Mouse (Mus musculus) liver, embryonic 11.5 days (tissue): Measurements from ENCODE around the gene Ntan1. TPM values are rescaled to one million over a fixed set of nuclear protein-coding genes. Genes with fewer than 3 reads are reported as not detected.
A peak's percentile ranks its signal among the peaks of the same experiment; 100 is the strongest.
"Not testable (repeated sequence)": the region's sequence is repeated elsewhere in the genome, so short reads cannot be mapped to it uniquely, and the experiment has no call there.

Source experiments
- ATAC-seq: fragments of 200-750 bp; cut with Nextera tagmentation; replicated peaks from 2 replicates; pipeline ENCODE4 v1.8.0; 2017; ENCODE audit warnings: moderate number of reproducible peaks, mild to moderate bottlenecking, moderate TSS enrichment, moderate library complexity; ENCODE audit not compliant: low FRiP score
- DNase-seq: peaks from one replicate; pipeline ENCODE4 v3.0.0-alpha.2; 2017; ENCODE audit warnings: low spot score
- H3K27ac ChIP-seq: fragments of 300-500 bp; sonication (generic); 2 replicates; pipeline ENCODE4 v1.5.1; 2014; ENCODE audit warnings: mild to moderate bottlenecking, low read depth, low read length, control low read depth
- H3K27me3 ChIP-seq: fragments of 300-500 bp; sonication (generic); replicated peaks from 2 replicates; pipeline ENCODE4 v1.6.1; 2014; ENCODE audit warnings: low read length, mixed read lengths; ENCODE audit not compliant: control insufficient read depth, insufficient read depth
- H3K36me3 ChIP-seq: fragments of 300-500 bp; sonication (generic); 2 replicates; pipeline ENCODE4 v1.6.1; 2014; ENCODE audit warnings: mild to moderate bottlenecking, low read length, moderate library complexity, mixed read lengths; ENCODE audit not compliant: control insufficient read depth, insufficient read depth
- H3K4me1 ChIP-seq: fragments of 300-500 bp; sonication (generic); replicated peaks from 2 replicates; pipeline ENCODE4 v1.6.1; 2014; ENCODE audit warnings: low read length, mixed read lengths; ENCODE audit not compliant: control insufficient read depth, insufficient read depth
- H3K4me2 ChIP-seq: fragments of 300-500 bp; sonication (generic); 2 replicates; pipeline ENCODE4 v1.6.1; 2014; ENCODE audit warnings: mild to moderate bottlenecking, control low read depth, moderate library complexity
- H3K4me3 ChIP-seq: fragments of 300-500 bp; sonication (generic); 2 replicates; pipeline ENCODE4 v1.5.1; 2014; ENCODE audit warnings: low read depth, low read length, control low read depth
- H3K9ac ChIP-seq: fragments of 300-500 bp; sonication (generic); 2 replicates; pipeline ENCODE4 v1.6.1; 2014; ENCODE audit warnings: low read depth, low read length, control low read depth
- H3K9me3 ChIP-seq: fragments of 300-500 bp; sonication (generic); 2 replicates; pipeline ENCODE4 v1.6.1; 2016; ENCODE audit warnings: low read length, inconsistent platforms, mixed read lengths; ENCODE audit not compliant: control insufficient read depth
- WGBS: fragments of 180-500 bp; shearing (Covaris S2); extraction: QIAGEN DNeasy Blood & Tissue Kit; methylation state at CpG from one replicate; pipeline ENCODE4 v1.1.7; 2014; 5-methylcytosine and 5-hydroxymethylcytosine counted together
- polyA plus RNA-seq: library from polyadenylated mRNA; unstranded; fragments of >200 nt; fragmentation: Nextera tagmentation; extraction: Ambion mirVana; gene quantifications from 2 replicates; pipeline ENCODE4 v1.2.1, GENCODE M21; 2014

The Ntan1 gene
- polyA plus RNA-seq, 1 experiment from 2014 or later, result 83.8 TPM

DNA sequence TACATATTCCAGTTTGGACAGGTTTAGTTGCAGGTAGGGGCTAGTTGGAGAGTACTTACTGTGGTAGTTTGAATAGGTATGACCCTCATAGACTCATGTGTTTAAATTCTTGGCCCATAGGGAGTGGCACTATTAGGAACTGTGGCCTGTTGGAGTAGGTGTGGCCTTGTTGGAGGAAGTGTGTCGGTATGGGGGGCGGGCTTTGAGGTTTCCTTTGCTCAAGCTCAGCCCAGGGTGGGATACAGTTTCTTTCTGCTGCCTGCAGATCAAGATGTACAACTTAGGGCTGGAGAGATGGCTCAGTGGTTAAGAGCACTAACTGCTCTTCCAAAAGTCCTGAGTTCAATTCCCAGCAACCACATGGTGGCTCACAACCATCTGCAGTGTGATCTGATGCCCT, 25.2 kb upstream of the Ntan1 start:
- H3K36me3 ChIP-seq, result peaks cover 58% of the 10 kb centered on the region
- not testable (repeated sequence) for H3K27me3 ChIP-seq, H3K9me3 ChIP-seq, H3K27ac ChIP-seq, H3K4me3 ChIP-seq, H3K4me2 ChIP-seq, ATAC-seq, H3K9ac ChIP-seq, DNase-seq, H3K4me1 ChIP-seq
- 78% methylated on average over 2 of the region's 2 CpGs for WGBS

DNA sequence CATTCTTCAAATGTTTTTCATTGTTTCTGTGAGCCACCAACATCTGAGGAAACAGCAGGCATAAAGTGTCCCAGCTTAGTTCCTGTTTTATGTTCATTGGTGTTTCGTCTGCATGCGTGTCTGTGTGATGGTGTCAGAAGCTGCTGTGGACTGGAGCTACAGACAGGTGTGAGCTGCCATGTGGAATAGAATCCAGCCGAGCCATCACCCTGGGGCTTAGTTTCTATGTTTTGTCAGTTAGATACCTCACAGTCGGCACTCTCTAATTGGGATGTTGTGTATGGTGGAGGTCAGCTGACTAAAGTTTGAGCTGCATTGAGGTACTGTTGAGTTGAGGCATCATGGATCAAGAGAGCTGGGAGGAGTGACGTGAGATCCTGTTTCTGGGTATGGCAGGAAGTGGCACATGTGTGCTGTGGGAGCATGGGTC, 21.9 kb upstream of the Ntan1 start:
- Histone ChIP-seq H3K4me1 (no peaks in the 10 kb centered on the region), H3K36me3 (peaks cover 72% of the 10 kb centered on the region), H3K4me3 (no peak overlapping the region), H3K9me3 (no peaks in the 10 kb centered on the region), H3K9ac (no peak overlapping the region), H3K4me2 (no peak overlapping the region), H3K27me3 (no peaks in the 10 kb centered on the region), H3K27ac (no peak overlapping the region)
- ATAC-seq, result no peak
- WGBS, result 87% methylated on average over 5 of the region's 5 CpGs
- no peak for DNase-seq

GRCm38 (mm10) chr16:13801231-13801630, 17.4 kb upstream of the Ntan1 start:
- no peak overlapping the region for H3K9ac ChIP-seq
- H3K36me3 ChIP-seq, result peaks cover 63% of the 10 kb centered on the region
- 87% methylated on average over 4 of the region's 4 CpGs for WGBS
- no peak overlapping the region for H3K27ac ChIP-seq
- H3K27me3 ChIP-seq, result no peaks in the 10 kb centered on the region
- H3K4me2 ChIP-seq, result no peak overlapping the region
- no peaks in the 10 kb centered on the region for H3K9me3 ChIP-seq
- H3K4me3 ChIP-seq, result no peak overlapping the region
- DNase-seq (no peak), ATAC-seq (no peak)
- H3K4me1 ChIP-seq, result no peaks in the 10 kb centered on the region

- ATAC-seq, result no peak
- Histone ChIP-seq H3K9ac (no peak overlapping the region), H3K36me3 (peaks cover 56% of the 10 kb centered on the region), H3K9me3 (no peaks in the 10 kb centered on the region), H3K4me3 (no peak overlapping the region), H3K4me1 (no peaks in the 10 kb centered on the region), H3K4me2 (no peak overlapping the region), H3K27ac (no peak overlapping the region), H3K27me3 (no peaks in the 10 kb centered on the region)
- WGBS, result 87% methylated on average over 5 of the region's 5 CpGs
- no peak for DNase-seq
Measured at GRCm38 (mm10) chr16:13804666-13805065, 14.0 kb upstream of the Ntan1 start.

GRCm38 (mm10) chr16:13807616-13808015, 11.0 kb upstream of the Ntan1 start:
- Histone ChIP-seq H3K9me3 (no peaks in the 10 kb centered on the region), H3K4me2 (no peak overlapping the region), H3K36me3 (peaks cover 64% of the 10 kb centered on the region), H3K27ac (no peak overlapping the region), H3K9ac (no peak overlapping the region), H3K27me3 (no peaks in the 10 kb centered on the region), H3K4me3 (no peak overlapping the region), H3K4me1 (no peaks in the 10 kb centered on the region)
- DNase-seq, result no peak
- ATAC-seq, result no peak
- 93% methylated on average over 4 of the region's 4 CpGs for WGBS

- ATAC-seq, result no peak
- peaks cover 67% of the 10 kb centered on the region for H3K36me3 ChIP-seq
- no peaks in the 10 kb centered on the region for H3K27me3 ChIP-seq
- no peaks in the 10 kb centered on the region for H3K4me1 ChIP-seq
- H3K9ac ChIP-seq, result no peak overlapping the region
- WGBS, result 93% methylated on average over 7 of the region's 7 CpGs
- no peaks in the 10 kb centered on the region for H3K9me3 ChIP-seq
- no peak for DNase-seq
- no peak overlapping the region for H3K4me2 ChIP-seq
- H3K27ac ChIP-seq, result no peak overlapping the region
- H3K4me3 ChIP-seq, result no peak overlapping the region
Measured at GRCm38 (mm10) chr16:13808410-13808809, 10.2 kb upstream of the Ntan1 start.

GRCm38 (mm10) chr16:13812152-13812551, 6.5 kb upstream of the Ntan1 start:
- Histone ChIP-seq H3K36me3 (peaks cover 61% of the 10 kb centered on the region), H3K9me3 (no peaks in the 10 kb centered on the region), H3K4me2 (no peak overlapping the region), H3K4me3 (no peak overlapping the region), H3K27ac (no peak overlapping the region), H3K27me3 (no peaks in the 10 kb centered on the region), H3K9ac (no peak overlapping the region), H3K4me1 (no peaks in the 10 kb centered on the region)
- DNase-seq (no peak), ATAC-seq (no peak)
- WGBS, result 92% methylated on average over 6 of the region's 6 CpGs

DNA sequence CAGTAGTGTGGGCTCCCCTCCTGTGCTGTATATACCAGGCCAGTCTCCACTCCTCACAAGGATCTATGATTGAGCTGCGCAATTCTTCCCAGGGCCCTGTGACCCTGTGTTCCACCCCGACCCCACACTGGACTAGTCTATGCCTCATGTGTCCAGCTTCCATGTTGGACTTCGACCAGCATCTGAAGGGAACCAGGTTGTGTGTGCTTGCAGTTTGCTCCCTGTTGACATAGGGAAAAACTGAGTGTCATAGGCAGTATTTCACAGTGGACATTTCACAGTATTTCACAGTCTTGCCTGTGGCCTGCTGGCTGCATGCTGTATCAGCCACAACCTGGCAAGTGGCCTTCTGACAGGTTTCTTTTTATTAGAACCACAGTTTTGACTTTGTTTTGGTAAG, 5.4 kb upstream of the Ntan1 start:
- peaks cover 55% of the 10 kb centered on the region for H3K36me3 ChIP-seq
- no peaks in the 10 kb centered on the region for H3K27me3 ChIP-seq
- H3K4me3 ChIP-seq, result no peak overlapping the region
- no peaks in the 10 kb centered on the region for H3K9me3 ChIP-seq
- H3K4me1 ChIP-seq, result no peaks in the 10 kb centered on the region; the same call in 1 of the 2 replicates
- H3K4me2 ChIP-seq, result no peak overlapping the region
- 92% methylated on average over 3 of the region's 3 CpGs for WGBS
- H3K9ac ChIP-seq, result no peak overlapping the region
- no peak for DNase-seq
- no peak overlapping the region for H3K27ac ChIP-seq
- ATAC-seq, result no peak

DNA sequence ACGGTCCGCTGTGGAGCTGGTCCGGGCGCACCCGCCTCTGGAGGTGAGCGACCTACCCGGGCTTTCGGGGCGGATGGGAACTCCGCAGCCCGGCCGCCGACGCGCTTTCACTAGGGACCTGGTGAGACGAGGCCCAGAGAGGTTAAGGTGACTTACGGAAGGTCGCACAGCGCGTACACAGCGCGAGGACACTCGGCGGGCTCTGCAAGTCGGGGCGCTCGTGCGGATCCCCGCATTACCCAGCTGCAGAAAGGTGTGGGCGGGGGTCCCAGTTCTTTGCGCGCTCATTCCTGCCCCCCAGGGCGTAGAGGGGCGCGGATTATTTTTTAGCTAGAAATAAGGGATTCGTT, 724 bp downstream of the Ntan1 start:
- Histone ChIP-seq H3K27me3 (no peaks in the 10 kb centered on the region), H3K36me3 (peaks cover 9% of the 10 kb centered on the region; the same call in 1 of the 2 replicates), H3K4me1 (peaks cover 10% of the 10 kb centered on the region; the same call in 1 of the 2 replicates), H3K4me2 (peak overlapping the region; percentile 93), H3K27ac (peak overlapping the region; percentile 35), H3K9ac (peak overlapping the region; percentile 77), H3K9me3 (no peaks in the 10 kb centered on the region), H3K4me3 (peak overlapping the region; percentile 55)
- under 1% methylated on average over 36 of the region's 36 CpGs for WGBS
- ATAC-seq (peak; percentile 69), DNase-seq (no peak)
